Mouse (Mus musculus): ENCODE data around the gene Rab4b.

The Rab4b gene

GRCm38 (mm10) chr7:27182498-27182897 is 3.8 kb upstream of the Rab4b start:
- no peak for DNase-seq (ENCODE audit: low spot score)

GRCm38 (mm10) chr7:27180837-27181695 is 2.4 kb upstream of the Rab4b start, which contains the start of the genes Gm21983 and Mia:
Gene Gm21983, minus strand, starts transcription at chr7:27181086.
Gene Mia, minus strand, starts transcription at chr7:27181157.
- DNase-seq (ENCODE audit: low spot score), result no peak

- peak; percentile 60 for DNase-seq (ENCODE audit: low spot score)
Measured at GRCm38 (mm10) chr7:27180036-27180435, 1.3 kb upstream of the Rab4b start.

- DNase-seq (ENCODE audit: low spot score), result no peak
Measured at GRCm38 (mm10) chr7:27179217-27179918, 672 bp upstream of the Rab4b start.

GRCm38 (mm10) chr7:27177942-27178323 is 763 bp downstream of the Rab4b start:
- DNase-seq (ENCODE audit: low spot score), result no peak

- DNase-seq (ENCODE audit: low spot score), result no peak
Measured at GRCm38 (mm10) chr7:27174896-27175295, 3.8 kb downstream of the Rab4b start.

- DNase-seq (ENCODE audit: low spot score), result no peak
Measured at GRCm38 (mm10) chr7:27174496-27174895, 4.2 kb downstream of the Rab4b start.

- DNase-seq (ENCODE audit: low spot score), result no peak
Measured at GRCm38 (mm10) chr7:27170981-27171380, 7.7 kb downstream of the Rab4b start.

- no peak for DNase-seq (ENCODE audit: low spot score)
Measured at GRCm38 (mm10) chr7:27168371-27168770, 10.3 kb downstream of the Rab4b start.

- DNase-seq (ENCODE audit: low spot score), result no peak
Measured at GRCm38 (mm10) chr7:27167475-27168094, 11.1 kb downstream of the Rab4b start.

- DNase-seq (ENCODE audit: low spot score), result peak; percentile 93
Measured at GRCm38 (mm10) chr7:27166614-27167474, 11.9 kb downstream of the Rab4b start, which contains the start of gene Egln2. Gene Egln2, minus strand, starts transcription at chr7:27166802.

GRCm38 (mm10) chr7:27166229-27166613 is 12.5 kb downstream of the Rab4b start:
- DNase-seq (ENCODE audit: low spot score), result peak; percentile 88

- DNase-seq (ENCODE audit: low spot score), result no peak
Measured at GRCm38 (mm10) chr7:27165696-27166095, 13.0 kb downstream of the Rab4b start.

GRCm38 (mm10) chr7:27165007-27165655 is 13.6 kb downstream of the Rab4b start:
- DNase-seq (ENCODE audit: low spot score), result peak; percentile 50

- DNase-seq (ENCODE audit: low spot score), result no peak
Measured at GRCm38 (mm10) chr7:27164112-27164947, 14.4 kb downstream of the Rab4b start.

GRCm38 (mm10) chr7:27163450-27163805 is 15.3 kb downstream of the Rab4b start:
- no peak for DNase-seq (ENCODE audit: low spot score)

GRCm38 (mm10) chr7:27162780-27163449 is 15.8 kb downstream of the Rab4b start:
- DNase-seq (ENCODE audit: low spot score), result no peak

GRCm38 (mm10) chr7:27161744-27162143 is 17.0 kb downstream of the Rab4b start:
- no peak for DNase-seq (ENCODE audit: low spot score)

GRCm38 (mm10) chr7:27160921-27161320 is 17.8 kb downstream of the Rab4b start:
- DNase-seq (ENCODE audit: low spot score), result no peak

GRCm38 (mm10) chr7:27159882-27160281 is 18.8 kb downstream of the Rab4b start:
- DNase-seq (ENCODE audit: low spot score), result peak; percentile 81

Measured in ovary, postnatal 36 days (tissue).